Mouse (Mus musculus): ENCODE data around the gene Hscb. TPM values are rescaled to one million over a fixed set of nuclear protein-coding genes. Genes with fewer than 3 reads are reported as not detected.

Hscb gene
- total and polyA plus RNA-seq, 2 experiments from 2014 or later, result 9.2 to 9.6 TPM

DNA sequence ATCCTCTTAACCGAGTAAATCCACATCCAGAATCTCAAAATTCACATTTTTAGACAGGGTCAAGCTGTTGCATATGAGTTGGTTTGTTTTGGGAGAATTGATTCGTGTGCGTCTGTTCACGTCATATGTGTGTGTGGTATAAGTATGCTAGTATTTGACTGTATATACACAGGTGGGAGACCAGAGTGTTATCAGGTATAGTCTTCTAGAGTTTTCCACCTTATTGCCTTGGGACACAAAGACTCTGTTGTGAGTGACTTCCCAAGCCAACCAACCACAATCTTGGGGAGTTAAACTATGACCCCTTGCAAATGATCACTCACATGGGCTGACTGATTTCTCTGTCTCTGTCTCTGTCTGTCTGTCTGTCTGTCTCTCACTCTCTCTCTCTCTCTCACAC lies 15.2 kb downstream of the Hscb start:
- Histone ChIP-seq H3K36me3 (ENCODE audit: insufficient read depth, low read length) (no peaks in the 10 kb centered on the region), H3K4me1 (ENCODE audit: insufficient read depth, low read length) (no peaks in the 10 kb centered on the region), H3K27ac (ENCODE audit: low read depth, low read length) (no peak overlapping the region), H3K9ac (replicated peaks; ENCODE audit: low read length, poor library complexity, severe bottlenecking) (no peak overlapping the region), H3K4me3 (ENCODE audit: low read depth, low read length) (no peak overlapping the region), H3K4me2 (ENCODE audit: low read depth, low read length, poor library complexity, severe bottlenecking) (no peak overlapping the region), H3K27me3 (ENCODE audit: insufficient read depth, low read length) (no peaks in the 10 kb centered on the region), H3K9me3 (ENCODE audit: low read length) (no peaks in the 10 kb centered on the region)
- WGBS, result 89% methylated on average over 4 of the region's 4 CpGs
- ATAC-seq (ENCODE audit: low FRiP score) (no peak), DNase-seq (ENCODE audit: low spot score) (no peak)
- no peak for TF ChIP-seq CTCF (IDR thresholded peaks at IDR 0.05)

DNA sequence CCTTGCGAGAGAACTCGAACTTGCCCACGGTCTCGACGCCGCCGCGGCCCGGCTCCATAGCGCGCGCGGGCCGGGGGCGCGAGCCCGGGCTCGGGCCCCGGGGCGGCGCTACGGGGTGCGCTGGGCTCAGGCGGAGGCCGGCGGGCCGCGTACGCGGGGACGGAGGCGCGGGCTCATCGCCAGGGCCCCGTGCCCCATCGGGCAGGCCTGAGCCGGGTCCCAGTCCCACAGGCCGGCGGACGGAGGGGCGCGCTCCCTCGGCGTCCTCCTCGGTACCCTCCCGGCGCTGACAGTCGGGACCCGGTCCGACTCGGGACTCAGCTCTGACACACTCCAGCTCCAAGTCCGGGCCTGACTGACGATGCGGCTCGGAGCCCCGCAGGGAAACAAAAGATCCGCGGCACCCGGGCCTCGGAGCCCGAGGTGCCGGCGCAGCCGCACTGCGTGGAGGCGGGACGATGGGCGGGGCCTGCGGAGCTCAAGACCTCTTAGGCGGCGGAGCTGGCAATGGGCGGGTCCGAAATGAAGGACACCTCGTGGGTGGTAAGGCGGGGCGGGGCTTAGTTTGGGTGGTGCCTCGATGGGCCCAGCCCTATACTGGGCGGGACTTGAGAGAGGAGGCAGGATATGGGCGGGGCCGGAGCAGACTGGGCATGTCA lies 29.8 kb downstream of the Hscb start, which contains the start of gene Ulk1:
TSS of gene Ulk1 (minus strand) at position 431 of the 659 bp plus-strand sequence.
- 0 out of 2 replicates have a peak, but pooled peaks cover 3% of the 10 kb centered on the region for H3K36me3 ChIP-seq (ENCODE audit: insufficient read depth, low read length)
- H3K27ac ChIP-seq (ENCODE audit: low read depth, low read length), result peak within 1 kb of the TSS; percentile 77
- DNase-seq (ENCODE audit: low spot score), result peak; percentile 99
- peak within 1 kb of the TSS; percentile 99 for H3K4me2 ChIP-seq (ENCODE audit: low read depth, low read length, poor library complexity, severe bottlenecking)
- peaks cover 5% of the 10 kb centered on the region; the same call in 1 of the 2 replicates for H3K4me1 ChIP-seq (ENCODE audit: insufficient read depth, low read length)
- no peak for TF ChIP-seq CTCF (IDR thresholded peaks at IDR 0.05)
- ATAC-seq (ENCODE audit: low FRiP score), result peak; percentile 98
- H3K9me3 ChIP-seq (ENCODE audit: low read length), result no peaks in the 10 kb centered on the region
- under 1% methylated on average over 78 of the region's 80 CpGs for WGBS
- H3K4me3 ChIP-seq (ENCODE audit: low read depth, low read length), result peak within 1 kb of the TSS; percentile 92
- no peaks in the 10 kb centered on the region for H3K27me3 ChIP-seq (ENCODE audit: insufficient read depth, low read length)
- peak within 1 kb of the TSS; percentile 88 for H3K9ac ChIP-seq (replicated peaks; ENCODE audit: low read length, poor library complexity, severe bottlenecking)

DNA sequence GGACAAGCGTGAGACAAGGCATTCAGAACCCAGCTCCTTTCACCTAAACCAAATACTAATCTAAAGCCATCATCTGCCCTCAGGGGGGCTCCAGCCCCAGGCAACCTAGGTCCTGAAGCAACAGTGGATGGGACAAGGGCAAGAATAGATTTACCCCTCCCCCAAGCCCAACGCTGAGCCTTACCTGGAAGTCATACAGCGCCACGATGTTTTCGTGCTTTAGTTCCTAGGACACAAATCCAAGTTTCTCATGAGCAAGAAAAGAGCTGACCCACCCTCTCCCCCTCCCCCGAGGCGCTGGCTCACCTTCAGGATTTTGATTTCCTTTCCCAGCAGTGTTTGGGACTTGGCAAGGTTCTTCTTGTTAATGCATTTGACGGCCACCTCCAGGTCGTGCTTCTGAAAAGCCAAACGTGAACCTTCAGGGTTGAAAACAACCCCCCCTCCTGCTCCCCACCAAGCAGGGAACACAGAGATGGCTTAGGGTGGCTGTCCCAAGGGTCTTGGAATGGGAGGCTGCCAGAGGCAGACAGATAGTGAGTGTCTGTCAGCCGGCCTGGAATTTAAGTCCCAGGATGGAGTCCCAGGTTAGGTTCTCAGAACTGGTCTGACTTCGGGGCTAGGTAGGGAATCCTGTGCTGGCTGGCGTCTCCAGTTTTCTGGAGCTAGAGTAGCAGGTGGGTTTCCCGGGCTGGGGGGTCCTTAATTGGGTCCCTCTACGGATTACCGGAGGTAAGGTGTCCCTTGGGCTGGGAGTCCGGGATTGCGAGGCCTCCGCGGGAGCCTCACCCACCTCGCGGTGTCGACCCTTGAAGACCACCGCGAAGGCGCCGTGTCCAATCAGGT lies 30.5 kb downstream of the Hscb start:
- 2% methylated on average over 27 of the region's 27 CpGs for WGBS
- Histone ChIP-seq H3K27me3 (ENCODE audit: insufficient read depth, low read length) (no peaks in the 10 kb centered on the region), H3K27ac (ENCODE audit: low read depth, low read length) (peak overlapping the region; percentile 77), H3K9me3 (ENCODE audit: low read length) (no peaks in the 10 kb centered on the region), H3K4me1 (ENCODE audit: insufficient read depth, low read length) (peaks cover 5% of the 10 kb centered on the region; the same call in 1 of the 2 replicates), H3K4me3 (ENCODE audit: low read depth, low read length) (peak overlapping the region; percentile 92), H3K4me2 (ENCODE audit: low read depth, low read length, poor library complexity, severe bottlenecking) (peak overlapping the region; percentile 99), H3K36me3 (ENCODE audit: insufficient read depth, low read length) (0 out of 2 replicates have a peak, but pooled peaks cover 3% of the 10 kb centered on the region), H3K9ac (replicated peaks; ENCODE audit: low read length, poor library complexity, severe bottlenecking) (peak overlapping the region; percentile 88)
- DNase-seq (ENCODE audit: low spot score) (no peak), ATAC-seq (ENCODE audit: low FRiP score) (no peak)
- no peak for TF ChIP-seq CTCF (IDR thresholded peaks at IDR 0.05)

DNA sequence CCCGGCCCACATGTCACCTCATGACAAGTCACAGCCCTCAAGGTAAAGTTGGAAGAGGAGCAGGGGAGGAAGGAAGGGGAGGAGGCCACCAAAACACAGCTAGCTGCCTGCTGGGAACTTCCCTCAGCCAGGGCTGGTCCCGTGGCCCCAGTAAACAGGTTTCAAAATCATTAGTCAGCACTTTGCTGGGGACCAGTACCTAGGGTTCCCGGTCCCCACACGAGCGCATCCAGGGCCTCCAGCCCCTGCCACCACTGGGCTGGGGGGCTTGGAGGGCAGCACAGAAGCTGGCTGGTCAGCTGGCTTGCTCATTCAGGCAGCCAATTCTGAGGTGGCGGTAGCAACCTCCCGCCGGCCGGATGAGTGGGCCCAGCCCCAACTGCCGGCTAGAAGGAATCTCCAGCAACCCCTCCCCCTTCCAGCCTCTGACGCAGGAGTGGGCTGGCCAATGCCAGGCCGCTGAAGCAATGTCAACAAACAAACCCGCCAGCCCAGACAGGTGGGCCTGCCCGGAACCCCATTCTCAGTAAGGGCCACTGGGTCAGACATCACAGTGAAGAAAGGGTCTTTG lies 31.4 kb downstream of the Hscb start:
- Histone ChIP-seq H3K4me3 (ENCODE audit: low read depth, low read length) (peak overlapping the region; percentile 92), H3K9ac (replicated peaks; ENCODE audit: low read length, poor library complexity, severe bottlenecking) (peak overlapping the region; percentile 88), H3K27ac (ENCODE audit: low read depth, low read length) (no peak overlapping the region), H3K4me1 (ENCODE audit: insufficient read depth, low read length) (peaks cover 5% of the 10 kb centered on the region; the same call in 1 of the 2 replicates), H3K9me3 (ENCODE audit: low read length) (no peaks in the 10 kb centered on the region), H3K27me3 (ENCODE audit: insufficient read depth, low read length) (no peaks in the 10 kb centered on the region), H3K36me3 (ENCODE audit: insufficient read depth, low read length) (0 out of 2 replicates have a peak, but pooled peaks cover 3% of the 10 kb centered on the region), H3K4me2 (ENCODE audit: low read depth, low read length, poor library complexity, severe bottlenecking) (peak overlapping the region; percentile 99)
- DNase-seq (ENCODE audit: low spot score) (peak; percentile 86), ATAC-seq (ENCODE audit: low FRiP score) (0 out of 2 replicates have a peak, but pooled peaks have one; percentile 8)
- TF ChIP-seq CTCF (IDR thresholded peaks at IDR 0.05), result no peak
- WGBS, result 6% methylated on average over 13 of the region's 14 CpGs

DNA sequence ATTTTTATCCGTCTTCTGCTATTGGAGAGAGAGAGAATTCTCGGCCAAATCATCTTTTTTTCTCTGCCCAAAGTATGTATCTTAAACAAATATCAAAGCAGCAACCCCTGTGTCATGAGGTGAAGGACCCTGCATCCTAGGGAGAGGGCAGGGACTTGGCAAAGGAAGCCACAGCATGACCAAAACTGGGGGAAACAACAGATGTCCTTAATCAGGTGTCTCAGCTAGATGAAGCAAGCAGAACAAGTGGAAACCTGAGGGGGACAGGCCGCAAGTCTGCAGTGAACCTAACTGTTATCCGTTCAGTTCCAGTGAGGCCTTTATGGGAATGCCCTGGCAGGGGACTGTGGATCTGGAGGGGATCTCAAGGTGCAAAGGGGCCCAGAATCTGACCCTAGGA lies 32.1 kb downstream of the Hscb start:
- H3K27ac ChIP-seq (ENCODE audit: low read depth, low read length), result no peak overlapping the region
- no peak for TF ChIP-seq CTCF (IDR thresholded peaks at IDR 0.05)
- peaks cover 5% of the 10 kb centered on the region; the same call in 1 of the 2 replicates for H3K4me1 ChIP-seq (ENCODE audit: insufficient read depth, low read length)
- no peaks in the 10 kb centered on the region for H3K9me3 ChIP-seq (ENCODE audit: low read length)
- DNase-seq (ENCODE audit: low spot score), result no peak
- peaks cover 4% of the 10 kb centered on the region for H3K36me3 ChIP-seq (ENCODE audit: insufficient read depth, low read length)
- 0 out of 2 replicates have a peak overlapping the region, but pooled peaks have one; percentile 88 for H3K9ac ChIP-seq (replicated peaks; ENCODE audit: low read length, poor library complexity, severe bottlenecking)
- no peak for ATAC-seq (ENCODE audit: low FRiP score)
- peak overlapping the region; percentile 92 for H3K4me3 ChIP-seq (ENCODE audit: low read depth, low read length)
- peak overlapping the region; percentile 99 for H3K4me2 ChIP-seq (ENCODE audit: low read depth, low read length, poor library complexity, severe bottlenecking)
- H3K27me3 ChIP-seq (ENCODE audit: insufficient read depth, low read length), result no peaks in the 10 kb centered on the region
- 93% methylated on average over 4 of the region's 4 CpGs for WGBS
